Mouse (Mus musculus) layer of hippocampus, adult 9-11 months (tissue): ENCODE data around the gene Mast1.

Experiments used
- DNase-seq: peaks from one replicate; pipeline ENCODE4 v3.0.0; 2022

The Mast1 gene

DNA sequence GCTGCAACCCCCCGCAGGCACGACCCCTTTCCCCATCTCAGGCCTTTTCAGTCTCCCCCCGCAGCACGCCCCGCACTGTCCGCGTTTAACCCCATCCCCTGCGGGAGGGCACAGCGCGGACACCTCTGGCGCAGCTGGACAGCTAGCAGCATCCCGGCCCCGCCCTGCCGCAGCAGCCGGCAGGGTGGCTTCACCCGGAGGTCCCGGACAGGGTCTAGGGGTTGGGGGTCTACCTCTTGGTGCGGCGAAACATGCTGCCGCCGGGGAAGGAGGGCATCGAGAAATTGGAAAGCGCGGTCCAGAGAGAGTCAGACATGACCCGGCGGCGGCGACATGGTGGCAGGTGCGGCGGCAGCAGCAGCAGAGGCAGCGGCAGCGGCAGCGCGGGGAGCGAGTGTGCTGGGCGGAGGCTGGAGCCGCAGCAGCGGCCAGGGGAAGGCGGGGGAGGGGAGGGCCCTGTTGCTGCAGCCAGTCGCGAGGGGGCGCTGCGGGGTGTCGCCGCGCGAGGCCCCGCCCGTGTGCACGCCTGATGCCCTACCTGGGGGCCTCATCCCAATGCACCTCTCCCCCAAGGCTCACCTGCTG lies at the start of gene Mast1:
TSS of gene Mast1 (minus strand) at position 398 of the 585 bp plus-strand sequence.
- peak; percentile 39 for DNase-seq

- no peak for DNase-seq
Measured at GRCm38 (mm10) chr8:84986379-84986945, 49.3 kb upstream of the Mast1 start.

DNA sequence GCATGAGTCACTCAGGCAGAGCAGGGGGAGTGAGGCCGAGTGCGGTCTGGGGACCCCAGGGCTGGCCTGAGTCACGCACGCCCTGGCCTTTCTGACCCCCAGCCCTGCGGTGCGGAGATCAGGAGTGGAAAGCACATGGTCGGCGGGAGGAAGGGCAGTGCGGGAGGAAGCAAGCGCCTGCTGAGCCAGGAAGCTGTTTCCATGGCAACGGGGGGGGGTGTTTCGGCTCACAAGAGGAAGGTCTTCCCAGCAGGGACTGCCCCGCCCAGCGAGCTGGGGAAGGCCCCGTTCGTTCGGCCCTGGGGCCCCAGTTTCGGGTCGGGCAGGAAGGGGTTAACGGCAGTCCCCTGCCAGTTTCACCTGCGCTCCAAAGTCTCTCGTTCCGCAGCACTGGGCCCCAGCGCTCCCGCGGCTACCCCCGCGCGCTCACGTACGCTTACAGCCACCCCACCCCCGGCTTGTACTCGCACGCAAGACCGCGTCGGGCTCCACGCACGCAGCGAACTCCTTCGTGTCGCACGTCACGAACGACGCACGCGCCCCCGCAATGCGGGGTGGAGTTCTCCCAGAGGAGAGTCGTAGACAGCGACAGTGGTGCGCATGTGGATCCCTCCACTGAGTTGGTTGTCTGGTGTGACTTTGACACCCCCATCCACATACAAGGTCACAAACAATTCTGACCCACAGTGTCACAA lies 48.7 kb upstream of the Mast1 start:
- DNase-seq, result peak; percentile 96

- no peak for DNase-seq
Measured at GRCm38 (mm10) chr8:84985049-84985683, 48.0 kb upstream of the Mast1 start.

DNA sequence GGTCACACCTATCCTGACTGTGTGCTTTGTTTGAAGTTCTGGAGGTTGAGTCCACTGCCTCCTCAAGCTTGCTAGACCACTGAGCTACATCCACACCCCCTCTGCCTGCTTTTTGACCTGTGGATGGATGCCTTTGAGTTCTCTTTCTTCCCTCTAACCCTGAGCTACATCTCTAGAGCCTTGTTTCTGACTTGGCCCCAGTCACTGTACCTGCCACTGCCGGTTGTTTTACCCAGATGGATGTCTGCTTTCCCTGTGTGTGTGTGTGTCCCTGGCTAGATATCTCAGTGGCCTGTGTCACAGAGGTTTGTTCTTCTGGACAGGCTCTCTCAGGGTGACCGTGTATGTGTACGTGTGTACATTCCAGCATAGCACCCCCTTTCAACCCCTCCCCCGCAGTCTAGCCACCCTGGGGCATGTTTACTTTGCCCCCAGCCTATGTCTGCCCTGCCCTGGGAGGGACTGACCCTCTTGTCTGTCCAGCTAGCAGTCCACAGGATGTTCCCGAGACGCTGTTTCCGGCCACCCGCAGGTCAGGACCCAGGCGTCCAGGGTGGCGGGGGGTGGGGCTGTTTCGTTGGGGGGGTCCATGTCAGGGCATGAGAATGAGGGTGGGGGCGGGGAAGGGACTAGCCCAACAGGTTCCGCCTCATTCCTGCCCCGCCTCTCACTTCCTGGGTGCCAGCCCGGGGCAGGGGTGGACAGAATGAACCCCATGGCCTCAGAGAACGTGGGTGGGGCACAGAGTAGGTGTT lies 47.3 kb upstream of the Mast1 start:
- no peak for DNase-seq

DNA sequence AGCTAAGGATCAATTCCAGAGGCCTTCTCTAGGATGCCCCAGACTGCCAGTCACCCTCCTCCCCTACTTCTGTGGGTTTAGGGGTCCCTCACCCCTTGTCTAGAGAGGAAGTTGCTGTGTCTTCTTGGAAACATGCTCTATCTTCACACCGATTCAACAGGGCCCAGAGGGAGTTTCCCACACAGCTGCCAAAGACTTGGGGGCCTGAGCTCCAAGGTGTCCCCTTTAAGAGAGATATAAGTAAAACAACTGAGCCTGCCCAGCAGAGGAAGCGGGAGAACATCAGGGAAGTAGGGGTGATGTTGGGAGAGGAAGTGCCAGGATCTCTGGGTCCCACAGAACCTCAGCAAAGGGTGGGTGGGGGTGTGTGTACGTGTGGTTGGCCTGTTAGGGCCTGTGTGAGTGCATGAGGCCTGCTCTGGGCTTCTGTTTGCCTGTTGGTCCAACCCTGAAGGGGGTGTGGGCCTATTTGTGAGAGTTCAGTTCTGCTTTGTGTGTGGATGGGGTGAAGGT lies 45.4 kb upstream of the Mast1 start:
- DNase-seq, result peak; percentile 56

GRCm38 (mm10) chr8:84981644-84982498 lies 44.7 kb upstream of the Mast1 start:
- peak; percentile 79 for DNase-seq

DNA sequence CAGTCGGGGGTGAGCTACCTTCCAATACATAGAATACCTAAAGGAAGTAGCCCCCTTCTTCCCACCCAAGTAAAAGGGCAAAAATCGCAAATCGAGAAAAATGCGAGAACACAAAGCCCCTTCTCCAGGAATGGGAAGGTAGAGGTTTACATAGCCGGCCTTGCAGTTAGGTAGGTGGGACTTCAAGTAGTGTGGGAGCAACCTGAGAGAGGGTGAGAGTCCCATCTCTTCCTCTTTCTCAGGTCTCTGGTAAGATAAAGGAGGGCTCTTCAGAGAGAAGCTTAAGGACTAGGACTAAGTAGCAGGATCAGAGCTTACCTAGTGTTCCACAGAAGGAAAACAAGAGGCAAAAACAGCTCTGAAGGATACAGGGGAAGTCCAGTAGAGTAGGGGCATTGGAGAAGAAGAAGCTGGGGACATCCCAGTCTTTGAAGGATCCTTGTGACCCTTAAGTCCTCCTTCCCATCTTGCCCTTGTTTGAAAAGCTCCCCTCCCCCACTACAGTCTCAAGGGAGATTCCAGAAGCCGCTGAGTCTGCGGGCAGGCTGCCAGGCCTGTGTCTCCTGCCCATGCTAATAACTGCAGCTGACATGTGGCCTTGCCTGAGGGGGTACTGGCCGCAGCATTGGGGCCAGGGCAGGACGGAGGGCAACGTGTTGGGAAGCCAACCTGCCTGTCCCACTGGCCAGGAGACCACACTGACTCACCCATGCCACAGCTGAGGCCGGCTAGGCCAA lies 43.6 kb upstream of the Mast1 start:
- peak; percentile 87 for DNase-seq

DNA sequence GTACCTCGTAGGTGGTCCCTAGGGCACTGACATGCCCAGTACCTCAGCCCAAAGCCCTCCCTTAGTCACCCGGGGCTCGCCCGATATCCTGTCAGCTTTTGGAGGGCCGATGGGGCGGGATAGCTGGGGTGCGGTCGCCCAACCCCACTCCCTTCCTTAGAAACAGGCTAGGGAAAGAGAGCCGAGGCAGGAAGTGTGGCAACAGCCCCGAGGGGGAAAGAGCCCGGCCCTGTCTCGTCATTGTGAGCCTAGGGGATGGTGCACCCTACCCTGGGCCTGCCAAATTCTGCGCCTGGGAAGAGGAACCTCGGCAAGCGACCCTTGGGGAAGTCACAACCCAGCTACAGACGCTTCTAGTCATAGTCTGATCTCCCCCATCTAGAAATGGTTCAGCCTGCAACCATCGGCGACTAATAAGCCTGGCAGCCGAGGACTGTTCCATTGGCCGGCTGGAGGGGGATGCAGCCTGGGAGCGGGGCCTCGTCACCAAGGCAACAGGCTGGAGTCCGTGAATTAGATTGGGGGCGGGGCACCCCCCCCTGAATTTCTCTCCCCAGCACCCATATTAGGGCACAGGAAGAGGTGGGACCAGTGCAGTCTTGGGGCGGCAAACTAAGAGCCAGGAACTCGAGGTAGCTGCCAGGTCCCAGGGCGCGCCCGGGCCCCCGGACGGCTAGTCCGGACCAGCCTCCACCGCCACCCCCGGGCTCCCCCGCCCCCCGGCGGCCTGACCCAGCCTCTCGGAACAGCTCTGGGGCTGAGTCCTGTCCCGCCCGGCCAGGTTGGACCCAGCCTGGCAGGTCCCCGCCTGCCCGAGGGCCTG lies 42.7 kb upstream of the Mast1 start:
- peak; percentile 97 for DNase-seq

DNA sequence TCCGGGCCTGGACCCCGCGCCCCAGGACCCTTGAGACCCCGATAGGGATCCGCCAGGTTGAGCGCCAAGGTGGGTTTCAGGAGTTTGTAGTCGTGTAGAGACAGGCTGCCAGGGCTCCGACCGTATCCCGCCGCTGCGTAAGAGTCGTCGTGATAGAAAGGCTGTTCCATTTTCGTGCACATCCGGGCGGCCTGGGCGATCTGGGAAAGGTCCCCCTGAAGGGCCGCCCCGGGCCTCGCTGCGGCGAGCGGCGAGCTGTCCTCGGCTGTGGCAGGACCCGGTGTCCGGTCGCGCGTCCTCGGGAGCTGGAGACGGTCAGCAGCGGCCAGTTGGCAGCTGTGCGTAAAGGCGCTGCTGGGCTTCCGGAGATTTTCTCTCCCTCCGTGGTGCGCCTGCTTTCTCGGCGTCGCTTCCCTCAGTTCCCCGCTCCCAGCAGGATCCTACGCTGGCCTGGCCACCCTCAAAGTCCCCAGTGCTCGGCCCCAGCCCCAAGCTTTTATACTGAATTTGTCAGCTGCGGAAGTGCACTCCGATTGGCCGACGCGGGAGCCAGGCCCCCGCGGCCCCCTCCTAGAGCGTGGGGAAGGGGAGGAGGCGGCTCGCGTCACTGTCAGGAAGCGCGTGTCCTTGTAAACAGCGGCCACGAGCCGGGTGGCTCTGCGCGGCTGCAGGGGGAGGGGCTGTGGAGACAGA lies 41.2 kb upstream of the Mast1 start, which contains the start of gene Junb:
TSS of gene Junb (minus strand) at position 471 of the 693 bp plus-strand sequence.
- peak; percentile 98 for DNase-seq

GRCm38 (mm10) chr8:84977435-84978247 lies 40.5 kb upstream of the Mast1 start:
- peak; percentile 72 for DNase-seq

- no peak for DNase-seq
Measured at GRCm38 (mm10) chr8:84976763-84977434, 39.7 kb upstream of the Mast1 start.

DNA sequence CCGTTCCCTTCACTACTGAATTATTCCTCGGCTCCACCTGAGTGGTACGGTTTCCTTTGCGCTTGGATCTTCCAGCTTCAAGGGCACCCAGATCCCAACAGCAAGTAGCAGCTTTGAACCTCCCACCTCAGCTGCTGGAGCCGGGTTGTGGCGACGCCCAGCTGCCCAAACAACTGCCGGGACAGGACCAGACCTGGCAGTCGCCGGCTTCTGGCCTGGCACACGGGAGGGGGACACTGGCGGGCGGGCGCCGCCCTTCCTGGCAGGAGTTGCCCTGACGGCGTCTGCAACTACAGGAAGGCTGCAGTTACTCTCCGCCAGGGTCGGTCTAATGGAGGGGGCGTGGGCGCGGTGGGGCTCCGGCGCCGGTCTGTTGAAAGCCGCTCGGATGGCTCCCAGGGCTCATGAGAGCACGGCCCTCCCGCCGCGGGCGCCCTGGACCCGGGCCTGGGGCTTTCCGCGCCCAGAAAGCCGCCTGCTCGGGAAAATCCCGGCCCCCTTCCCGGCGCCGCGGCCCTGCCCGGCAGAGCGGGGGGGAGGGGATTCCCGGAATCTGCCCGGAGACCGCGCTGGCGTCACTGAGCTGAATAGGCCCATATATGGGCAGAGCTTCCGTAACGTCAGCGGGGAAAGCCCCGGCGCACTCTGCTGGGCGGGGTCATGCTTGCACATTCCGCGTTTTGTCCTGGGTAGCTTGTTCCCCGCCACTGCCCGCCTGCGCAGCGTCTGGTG lies 39.0 kb upstream of the Mast1 start:
- DNase-seq, result peak; percentile 95

GRCm38 (mm10) chr8:84975434-84975833 lies 38.3 kb upstream of the Mast1 start:
- DNase-seq, result no peak

- DNase-seq, result no peak
Measured at GRCm38 (mm10) chr8:84974543-84975142, 37.5 kb upstream of the Mast1 start.

DNA sequence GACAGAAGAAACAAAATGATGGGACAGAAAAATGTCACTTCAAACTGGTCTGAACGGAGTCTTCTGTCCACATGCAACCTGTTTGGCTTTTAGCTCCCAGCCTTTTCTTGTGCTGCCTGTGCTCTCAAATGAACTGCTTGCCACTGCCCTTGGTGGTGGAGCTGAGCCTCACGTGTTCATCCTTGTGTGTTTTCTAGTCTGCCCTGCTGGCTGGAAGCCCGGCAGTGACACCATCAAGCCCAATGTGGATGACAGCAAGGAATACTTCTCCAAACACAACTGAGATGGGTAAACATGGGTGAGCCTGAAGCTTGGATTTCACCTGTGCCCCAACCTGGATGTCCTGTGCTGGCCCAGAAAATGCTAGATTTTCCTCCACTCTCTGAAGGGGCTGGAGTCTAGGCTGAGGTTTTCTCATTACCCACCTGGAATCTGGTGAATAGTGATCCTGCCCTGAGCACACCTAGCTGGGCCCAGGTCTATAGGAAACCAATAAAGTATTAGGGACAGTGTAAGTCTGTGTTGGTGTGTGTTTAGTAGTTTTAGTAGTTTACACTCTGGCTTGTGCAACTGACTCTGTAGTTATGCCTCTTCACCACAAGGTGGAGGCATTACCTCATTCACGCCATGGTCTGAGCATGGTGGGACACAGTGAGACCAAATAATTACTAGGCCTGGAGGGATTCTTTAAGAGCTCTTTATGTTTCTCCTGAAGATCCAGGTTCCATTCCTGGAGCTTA lies 36.8 kb upstream of the Mast1 start:
- DNase-seq, result no peak
